Mouse (Mus musculus) C2C12 (cell line): ENCODE measurements at regions not wholly inside any gene's neighbourhood (a gene's known extent, or its start where the extent isn't known, plus 50 kb on each side); places are given as distances from the start of the nearest gene placed in this dataset.

Experiments
- CTCF ChIP-seq: IDR thresholded peaks from one replicate; pipeline ENCODE4 v1.5.1; 2011; ENCODE audit not compliant: control insufficient read depth, insufficient read depth, insufficient read length
- MAX ChIP-seq: IDR thresholded peaks from one replicate; pipeline ENCODE4 v1.6.1; 2011; ENCODE audit warnings: mild to moderate bottlenecking, control low read depth
- USF1 ChIP-seq: IDR thresholded peaks from one replicate; pipeline ENCODE4 v1.6.1; 2011; ENCODE audit warnings: low read depth, mild to moderate bottlenecking, control low read depth, moderate library complexity

GRCm38 (mm10) chr10:38139196-38139595 is 682.4 kb downstream of the Rfpl4b start:
- TF ChIP-seq USF1 (no peak), CTCF (no peak), MAX (no peak)
